Mouse (Mus musculus) stomach, postnatal 0 days (tissue): ENCODE data around the gene Kif26a.

ENCODE experiments used
- CTCF ChIP-seq: IDR thresholded peaks from 2 replicates; pipeline ENCODE4 v1.5.1; 2016; ENCODE audit warnings: antibody characterized with exemption, low read depth, mild to moderate bottlenecking, moderate library complexity
- EP300 ChIP-seq: optimal IDR thresholded peaks from 2 replicates; pipeline ENCODE3; 2016; ENCODE audit warnings: antibody characterized with exemption

GRCm38 (mm10) chr12:112140231-112140630, 5.8 kb upstream of the Kif26a start:
- TF ChIP-seq EP300 (no peak), CTCF (peak; percentile 95)
